Mouse (Mus musculus) urinary bladder, postnatal 4 days (tissue): ENCODE measurements around the gene Olfr1415.
A peak's percentile ranks its signal among the peaks of the same experiment; 100 is the strongest.

Source experiments
- DNase-seq, 2 experiments: peaks; one replicate each; pipeline ENCODE4 v3.0.0; 2021 to 2022; ENCODE audit warnings: low spot score in 2 of 2

Gene Olfr1415

GRCm38 (mm10) chr1:92496001-92496400 lies at the start of gene Olfr1415:
Gene Olfr1415 (minus strand): TSS chr1:92496101.
- DNase-seq, result no peak

- DNase-seq, result no peak
Measured at GRCm38 (mm10) chr1:92539071-92539470, 43.2 kb upstream of the Olfr1415 start.

- no peak for DNase-seq
Measured at GRCm38 (mm10) chr1:92536972-92537371, 41.1 kb upstream of the Olfr1415 start.

- no peak for DNase-seq
Measured at GRCm38 (mm10) chr1:92523764-92524163, 27.9 kb upstream of the Olfr1415 start.

- DNase-seq, result no peak
Measured at GRCm38 (mm10) chr1:92521376-92521775, 25.5 kb upstream of the Olfr1415 start.

- DNase-seq, result no peak
Measured at GRCm38 (mm10) chr1:92519046-92519445, 23.1 kb upstream of the Olfr1415 start.

GRCm38 (mm10) chr1:92518561-92518960 lies 22.7 kb upstream of the Olfr1415 start, which contains the start of gene Olfr1414:
Gene Olfr1414 (minus strand): TSS chr1:92518661.
- DNase-seq, result no peak

- no peak for DNase-seq
Measured at GRCm38 (mm10) chr1:92515390-92515789, 19.5 kb upstream of the Olfr1415 start.

- DNase-seq, result peak in 1 of 2 experiments; percentile 1
Measured at GRCm38 (mm10) chr1:92511646-92512045, 15.7 kb upstream of the Olfr1415 start.

- DNase-seq, result no peak
Measured at GRCm38 (mm10) chr1:92485013-92485412, 10.9 kb downstream of the Olfr1415 start, which contains the start of gene Olfr1416. Gene Olfr1416 (minus strand): TSS chr1:92485113.

- no peak for DNase-seq
Measured at GRCm38 (mm10) chr1:92474066-92474578, 21.8 kb downstream of the Olfr1415 start.

GRCm38 (mm10) chr1:92473165-92474041 lies 22.5 kb downstream of the Olfr1415 start, which contains the start of gene Ndufa10:
Gene Ndufa10 (minus strand): TSS chr1:92473860.
- peak; percentile 89 to 97 for DNase-seq

- DNase-seq, result no peak
Measured at GRCm38 (mm10) chr1:92468891-92469290, 27.0 kb downstream of the Olfr1415 start.

GRCm38 (mm10) chr1:92458416-92458815 lies 37.5 kb downstream of the Olfr1415 start:
- DNase-seq, result no peak

- DNase-seq, result no peak
Measured at GRCm38 (mm10) chr1:92457758-92458157, 38.1 kb downstream of the Olfr1415 start.

- DNase-seq, result no peak
Measured at GRCm38 (mm10) chr1:92453751-92454445, 42.0 kb downstream of the Olfr1415 start.

GRCm38 (mm10) chr1:92448293-92448692 lies 47.6 kb downstream of the Olfr1415 start:
- DNase-seq, result no peak

- DNase-seq, result no peak
Measured at GRCm38 (mm10) chr1:92441453-92442063, 54.3 kb downstream of the Olfr1415 start.

GRCm38 (mm10) chr1:92440066-92440750 lies 55.7 kb downstream of the Olfr1415 start:
- no peak for DNase-seq
